9 mouse cellular contexts compared by ENCODE assay signal in genomic region chr4:141066709-141067515, GRCm38 (mm10). TPM values are rescaled to one million over a fixed set of nuclear protein-coding genes. Genes with fewer than 3 reads are reported as not detected.
DNase-seq lines count a peak whose midpoint lies in the region; ATAC-seq lines count a peak whose summit lies in the region.
"Had no signal": no experiment of that assay in that cellular context is flagged by ENCODE, and none has a peak within 500 bp of the region (broad histone marks: within the 10 kb centered on the region; RNA-seq: fewer than 3 reads in every experiment).

No protein-coding gene starts in this region.

- no peaks in the 10 kb centered on the region for H3K27me3 ChIP-seq in midbrain, embryonic 13.5 days
- H3K27me3 ChIP-seq in midbrain, embryonic 11.5 days (ENCODE audit: control insufficient read depth, insufficient read depth, low read length): no peaks in the 10 kb centered on the region

- H3K4me3 ChIP-seq in midbrain, embryonic 13.5 days (replicated peaks): no peak overlapping the region
- H3K4me3 ChIP-seq in midbrain, embryonic 11.5 days (ENCODE audit: low read depth, low read length): no peak overlapping the region
- H3K4me3 ChIP-seq: myocyte had no signal

- no peaks in the 10 kb centered on the region for H3K9me3 ChIP-seq in midbrain, embryonic 13.5 days
- H3K9me3 ChIP-seq in midbrain, embryonic 11.5 days (ENCODE audit: control insufficient read depth, low read length): no peaks in the 10 kb centered on the region

- peak overlapping the region; percentile 45; the same call in 1 of the 2 replicates for H3K27ac ChIP-seq in midbrain, embryonic 13.5 days
- no peak overlapping the region for H3K27ac ChIP-seq in midbrain, embryonic 11.5 days (ENCODE audit: low read depth, low read length)

- intact Hi-C loops in left cerebral cortex, postnatal 10 days (cut with DNase I): no loop called here

- no peak overlapping the region for H3K9ac ChIP-seq in midbrain, embryonic 13.5 days (replicated peaks)
- H3K9ac ChIP-seq in midbrain, embryonic 11.5 days (ENCODE audit: low read length): no peak overlapping the region

- ATAC-seq in midbrain, embryonic 13.5 days: no peak
- ATAC-seq in midbrain, embryonic 11.5 days (ENCODE audit: low FRiP score): no peak

- 85% methylated on average over 12 of the region's 12 CpGs for WGBS in midbrain, embryonic 13.5 days
- 89% methylated on average over 12 of the region's 12 CpGs for WGBS in midbrain, embryonic 11.5 days

- no peaks in the 10 kb centered on the region for H3K4me1 ChIP-seq in midbrain, embryonic 13.5 days (replicated peaks)
- no peaks in the 10 kb centered on the region for H3K4me1 ChIP-seq in midbrain, embryonic 11.5 days (ENCODE audit: control insufficient read depth, insufficient read depth, low read length)

- no peak overlapping the region for H3K4me2 ChIP-seq in midbrain, embryonic 13.5 days (replicated peaks)
- no peak overlapping the region for H3K4me2 ChIP-seq in midbrain, embryonic 11.5 days

- H3K36me3 ChIP-seq in midbrain, embryonic 13.5 days: peaks cover 64% of the 10 kb centered on the region
- peaks cover 27% of the 10 kb centered on the region for H3K36me3 ChIP-seq in midbrain, embryonic 11.5 days (ENCODE audit: control insufficient read depth, insufficient read depth, low read length)

- peak; percentile 67 for DNase-seq in adrenal gland, postnatal 10 days
- DNase-seq in adrenal gland, adult 8-10 months: no peak
- no peak for DNase-seq in midbrain, embryonic 11.5 days (ENCODE audit: low spot score, missing footprints)
- DNase-seq in kidney, postnatal 10 days: peak; percentile 82
- DNase-seq in skeletal muscle tissue, adult 2 months (ENCODE audit: low read depth, low spot score): peak; percentile 80
- DNase-seq in left cerebral cortex, postnatal 10 days (ENCODE audit: extremely low spot score in 1 of 2, low spot score in 2 of 2): no peak
- no peak for DNase-seq in layer of hippocampus, adult 18-20 months (ENCODE audit: low spot score in 2 of 2)

RNA-seq across cellular contexts. Expression of gene Crocc, which starts 6.6 kb away (rescaled TPM):
- total RNA-seq in adrenal gland, postnatal 10 days (2021): 10 to 100 TPM in 1 of 2 experiments, 1 to 10 TPM in 1; 6.7 to 13.2 TPM
- total RNA-seq in adrenal gland, adult 8-10 months (2022): 10 to 100 TPM in 3 of 4 experiments, 1 to 10 TPM in 1; 8.4 to 22.2 (median 13.2) TPM
- polyA plus RNA-seq in midbrain, embryonic 13.5 days (2015; fragmentation: Nextera tagmentation; extraction: Ambion mirVana): 6.8 and 8.8 TPM in 2 replicates
- polyA plus RNA-seq in midbrain, embryonic 11.5 days (2014; fragmentation: Nextera tagmentation; extraction: Ambion mirVana): 6.3 and 8.3 TPM in 2 replicates
- 10 to 100 TPM; 44.5 to 45.2 TPM for total RNA-seq in left cerebral cortex, postnatal 10 days (2021)
- 10 to 100 TPM; 54.5 to 67.0 TPM for total RNA-seq in layer of hippocampus, adult 18-20 months (2021)

RNA-seq across cellular contexts. Expression of gene Necap2, which starts 11.2 kb away (rescaled TPM):
- total RNA-seq in adrenal gland, postnatal 10 days (2021): 10 to 100 TPM; 54.5 to 57.1 TPM
- 10 to 100 TPM; 55.4 to 82.5 (median 71.9) TPM for total RNA-seq in adrenal gland, adult 8-10 months (2022)
- 47.2 and 52.3 TPM in 2 replicates for polyA plus RNA-seq in midbrain, embryonic 13.5 days (2015; fragmentation: Nextera tagmentation; extraction: Ambion mirVana)
- 40.0 and 43.5 TPM in 2 replicates for polyA plus RNA-seq in midbrain, embryonic 11.5 days (2014; fragmentation: Nextera tagmentation; extraction: Ambion mirVana)
- 10 to 100 TPM; 41.8 to 42.9 TPM for total RNA-seq in left cerebral cortex, postnatal 10 days (2021)
- total RNA-seq in layer of hippocampus, adult 18-20 months (2021): 10 to 100 TPM; 36.6 to 42.8 TPM

RNA-seq across cellular contexts. Expression of gene Spata21, which starts 21.2 kb away (rescaled TPM):
- not detected for total RNA-seq in adrenal gland, postnatal 10 days (2021)
- not detected for total RNA-seq in adrenal gland, adult 8-10 months (2022)
- polyA plus RNA-seq in midbrain, embryonic 13.5 days (2015; fragmentation: Nextera tagmentation; extraction: Ambion mirVana): 0.22 TPM in 1 of 2 replicates, not detected in the other
- not detected in 2 replicates for polyA plus RNA-seq in midbrain, embryonic 11.5 days (2014; fragmentation: Nextera tagmentation; extraction: Ambion mirVana)
- total RNA-seq in left cerebral cortex, postnatal 10 days (2021): under 1 TPM; 0.17 to 0.59 TPM
- total RNA-seq in layer of hippocampus, adult 18-20 months (2021): under 1 TPM in 1 of 2 experiments, not detected in 1; 0.35 TPM
- polyA plus RNA-seq: myocyte had no signal

RNA-seq across cellular contexts. Expression of gene Mfap2, which starts 56.7 kb away (rescaled TPM):
- 10 to 100 TPM; 46.9 to 50.7 TPM for total RNA-seq in adrenal gland, postnatal 10 days (2021)
- total RNA-seq in adrenal gland, adult 8-10 months (2022): 10 to 100 TPM in 2 of 4 experiments, 1 to 10 TPM in 2; 9.1 to 12.3 (median 10.3) TPM
- 181 and 207 TPM in 2 replicates for polyA plus RNA-seq in midbrain, embryonic 13.5 days (2015; fragmentation: Nextera tagmentation; extraction: Ambion mirVana)
- polyA plus RNA-seq in midbrain, embryonic 11.5 days (2014; fragmentation: Nextera tagmentation; extraction: Ambion mirVana): 250 and 254 TPM in 2 replicates
- 10 to 100 TPM in 1 of 2 experiments, 1 to 10 TPM in 1; 9.3 to 14.8 TPM for total RNA-seq in left cerebral cortex, postnatal 10 days (2021)
- 1 to 10 TPM; 3.4 to 4.5 TPM for total RNA-seq in layer of hippocampus, adult 18-20 months (2021)

Comparison
In these comparisons a context has a peak if more than half of its experiments do, and no peak if none do; other contexts are left out.
1. DNase-seq: peak in adrenal gland, postnatal 10 days (single experiment), kidney, postnatal 10 days (single experiment) and skeletal muscle tissue, adult 2 months (single experiment); none in adrenal gland, adult 8-10 months (single experiment), midbrain, embryonic 11.5 days (single experiment), left cerebral cortex, postnatal 10 days (0 of 2) and layer of hippocampus, adult 18-20 months (0 of 2).